Mouse (Mus musculus): ENCODE measurements around the gene Pik3r5. TPM values are rescaled to one million over a fixed set of nuclear protein-coding genes. Genes with fewer than 3 reads are reported as not detected.

Pik3r5 gene
- polyA plus RNA-seq, 1 experiment from 2014 or later: 1.5 TPM

DNA sequence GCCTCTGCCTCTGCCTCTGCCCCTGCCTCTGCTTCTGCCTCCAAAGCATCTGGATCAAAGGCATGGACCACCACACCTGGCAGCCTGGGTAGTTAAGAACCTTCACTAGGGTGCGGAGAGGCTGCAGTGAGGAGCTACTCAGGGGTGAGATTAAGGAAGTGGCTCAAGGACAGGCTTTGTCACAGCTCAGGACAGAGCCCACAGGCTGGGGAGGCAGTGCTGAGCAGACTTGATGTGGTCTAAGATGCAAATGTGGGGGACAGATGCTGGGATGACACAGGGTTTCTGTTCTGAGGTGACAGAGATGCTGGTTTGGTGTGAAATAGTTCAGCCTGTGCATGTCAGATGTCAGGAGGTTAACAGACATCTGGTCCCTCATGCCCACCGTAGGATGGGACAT lies 70.5 kb downstream of the Pik3r5 start:
- H3K4me3 ChIP-seq: no peak overlapping the region
- whole genome bisulfite sequencing: 79% methylated on average over 2 of the region's 2 CpGs
- no peaks in the 10 kb centered on the region for H3K36me3 ChIP-seq
- H3K27me3 ChIP-seq (ENCODE audit: low read depth, poor library complexity, severe bottlenecking): no peaks in the 10 kb centered on the region
- H3K9me3 ChIP-seq (replicated peaks): no peaks in the 10 kb centered on the region
- DNase-seq (ENCODE audit: low spot score): no peak
- H3K4me1 ChIP-seq: peaks cover 6% of the 10 kb centered on the region; the same call in 1 of the 2 replicates
- H3K27ac ChIP-seq: no peak overlapping the region

DNA sequence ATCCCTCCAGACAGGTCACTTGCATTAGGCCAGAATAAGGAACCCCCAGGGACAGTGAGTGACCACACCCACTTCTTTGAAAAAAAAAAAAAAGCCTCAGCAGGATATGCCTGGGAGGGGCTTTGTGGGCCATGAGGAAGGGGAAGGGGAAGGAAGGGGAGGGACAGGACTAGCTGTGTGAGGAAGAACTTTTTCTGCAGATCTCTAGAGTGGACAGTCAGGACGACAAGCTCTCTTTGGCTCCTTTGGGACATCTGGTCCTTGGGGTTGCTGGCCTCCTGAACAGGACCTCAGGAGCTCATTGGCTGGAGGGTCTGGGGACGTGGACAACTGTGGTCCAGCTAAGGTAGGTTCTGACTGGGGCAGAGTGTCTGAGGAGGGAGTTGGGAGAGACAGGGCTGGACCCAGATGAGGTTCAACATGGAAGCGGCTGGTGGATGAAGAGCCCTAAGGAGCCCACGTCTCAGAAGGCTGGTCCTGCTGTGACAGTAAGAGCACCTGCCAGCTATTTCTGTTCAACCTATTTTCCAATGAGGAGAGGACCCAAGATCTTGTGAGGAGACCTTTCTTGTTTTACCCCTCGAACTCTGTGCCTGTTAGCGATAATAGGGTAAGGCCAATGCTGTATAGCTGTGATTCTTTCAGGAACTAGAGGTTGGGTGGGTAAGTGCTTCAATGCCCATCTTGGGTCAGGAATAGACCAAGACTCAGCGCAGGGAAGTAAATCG lies 71.1 kb downstream of the Pik3r5 start, which contains the start of gene Pik3r6:
Gene Pik3r6, plus strand, starts transcription at position 118 of the 728 bp plus-strand sequence.
- WGBS: 89% methylated on average over 8 of the region's 8 CpGs
- no peaks in the 10 kb centered on the region for H3K36me3 ChIP-seq
- H3K9me3 ChIP-seq (replicated peaks): no peaks in the 10 kb centered on the region
- H3K27ac ChIP-seq: no peak within 1 kb of the TSS
- peaks cover 6% of the 10 kb centered on the region; the same call in 1 of the 2 replicates for H3K4me1 ChIP-seq
- no peaks in the 10 kb centered on the region for H3K27me3 ChIP-seq (ENCODE audit: low read depth, poor library complexity, severe bottlenecking)
- no peak for DNase-seq (ENCODE audit: low spot score)
- 0 out of 2 replicates have a peak within 1 kb of the TSS, but pooled peaks have one; percentile 6 for H3K4me3 ChIP-seq

DNA sequence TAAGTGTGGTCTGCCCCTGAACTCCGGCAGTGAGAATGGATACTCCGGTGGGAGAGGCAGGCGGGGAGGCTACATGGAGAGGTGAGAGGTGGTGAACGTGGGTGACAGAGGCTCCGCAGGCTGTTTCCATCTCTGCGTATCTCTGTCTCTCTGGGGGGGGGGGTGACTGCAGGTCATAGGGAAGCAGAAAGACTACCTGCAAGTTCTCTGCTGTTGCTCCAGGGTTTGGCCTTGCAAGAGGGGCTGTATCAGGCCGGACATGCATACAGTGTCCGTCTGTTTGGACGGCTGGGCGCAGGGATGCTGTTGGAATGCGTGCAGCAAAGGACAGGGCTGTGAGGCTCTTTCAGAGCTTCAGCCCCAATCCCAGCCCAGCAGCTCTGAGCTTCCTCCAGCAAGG lies 73.0 kb downstream of the Pik3r5 start:
- Histone ChIP-seq H3K4me3 (no peak overlapping the region), H3K27ac (no peak overlapping the region), H3K27me3 (ENCODE audit: low read depth, poor library complexity, severe bottlenecking) (no peaks in the 10 kb centered on the region), H3K36me3 (no peaks in the 10 kb centered on the region), H3K4me1 (no peaks in the 10 kb centered on the region), H3K9me3 (replicated peaks) (no peaks in the 10 kb centered on the region)
- WGBS: 86% methylated on average over 11 of the region's 11 CpGs
- DNase-seq (ENCODE audit: low spot score): no peak

DNA sequence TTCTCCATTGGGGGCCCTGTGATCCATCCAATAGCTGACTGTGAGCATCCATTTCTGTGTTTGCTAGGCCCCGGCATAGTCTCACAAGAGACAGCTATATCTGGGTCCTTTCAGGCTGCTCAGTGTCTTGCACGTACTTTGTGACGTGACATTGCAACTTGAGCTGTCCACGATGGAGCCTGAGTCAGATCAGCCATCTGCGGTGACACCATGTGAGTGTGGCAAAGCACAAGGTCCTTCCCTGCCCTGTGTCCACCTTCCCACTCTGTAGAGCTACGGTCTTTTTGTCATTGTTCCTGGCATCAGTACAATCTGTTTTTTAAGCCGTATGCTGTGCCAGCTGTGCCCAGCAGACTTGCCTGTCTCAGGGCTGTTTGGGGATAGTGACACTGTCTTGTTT lies 75.3 kb downstream of the Pik3r5 start:
- Histone ChIP-seq H3K9me3 (replicated peaks) (no peaks in the 10 kb centered on the region), H3K4me1 (no peaks in the 10 kb centered on the region), H3K4me3 (no peak overlapping the region), H3K36me3 (no peaks in the 10 kb centered on the region), H3K27me3 (ENCODE audit: low read depth, poor library complexity, severe bottlenecking) (no peaks in the 10 kb centered on the region), H3K27ac (no peak overlapping the region)
- DNase-seq (ENCODE audit: low spot score): no peak
- WGBS: 92% methylated on average over 7 of the region's 7 CpGs

DNA sequence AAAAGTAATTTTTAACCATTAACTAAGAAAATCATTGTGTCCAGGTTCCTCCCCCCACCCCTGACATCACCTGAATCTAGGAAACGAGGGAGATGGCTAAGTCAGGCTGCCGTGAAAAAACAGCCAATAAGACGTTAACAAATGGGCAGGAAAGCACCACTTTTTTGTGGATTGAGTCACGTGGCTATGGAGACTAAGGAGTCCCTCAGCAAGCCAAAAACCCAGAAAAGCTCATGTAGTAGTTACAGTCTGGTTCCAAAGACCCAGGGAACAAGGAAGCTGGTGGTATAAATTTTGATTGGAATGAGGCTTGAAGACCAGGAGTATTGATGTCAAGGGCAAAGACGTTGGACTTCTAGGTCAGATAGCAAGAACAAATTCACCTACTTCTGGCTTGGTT lies 76.7 kb downstream of the Pik3r5 start:
- Histone ChIP-seq H3K27me3 (ENCODE audit: low read depth, poor library complexity, severe bottlenecking) (no peaks in the 10 kb centered on the region), H3K4me3 (no peak overlapping the region), H3K36me3 (no peaks in the 10 kb centered on the region), H3K9me3 (replicated peaks) (no peaks in the 10 kb centered on the region), H3K4me1 (no peaks in the 10 kb centered on the region), H3K27ac (no peak overlapping the region)
- WGBS: 75% methylated on average over 5 of the region's 5 CpGs
- no peak for DNase-seq (ENCODE audit: low spot score)

DNA sequence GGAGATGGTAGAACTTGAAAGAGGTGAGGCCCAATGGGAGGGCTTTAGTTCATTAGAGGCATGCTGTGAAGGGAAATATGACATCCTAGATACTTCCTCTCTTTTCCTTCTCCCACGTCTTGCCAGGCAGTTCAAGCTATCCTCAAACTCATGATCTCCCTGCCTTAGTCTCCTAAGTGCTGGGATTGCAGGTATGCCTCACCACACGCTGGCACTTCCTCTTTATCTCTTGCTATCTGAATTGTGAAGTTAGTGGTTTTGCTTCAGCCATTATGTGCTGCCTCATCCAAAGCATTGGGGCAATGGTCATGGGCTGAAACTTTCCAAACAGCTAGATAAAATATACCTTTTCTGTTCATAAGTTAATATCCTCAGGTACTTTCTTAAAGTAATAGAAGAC lies 77.3 kb downstream of the Pik3r5 start:
- Histone ChIP-seq H3K27me3 (ENCODE audit: low read depth, poor library complexity, severe bottlenecking) (no peaks in the 10 kb centered on the region), H3K27ac (no peak overlapping the region), H3K4me1 (0 out of 2 replicates have a peak, but pooled peaks cover 4% of the 10 kb centered on the region), H3K4me3 (no peak overlapping the region), H3K9me3 (replicated peaks) (no peaks in the 10 kb centered on the region), H3K36me3 (no peaks in the 10 kb centered on the region)
- DNase-seq (ENCODE audit: low spot score): no peak
- WGBS: 69% methylated on average over 2 of the region's 2 CpGs

DNA sequence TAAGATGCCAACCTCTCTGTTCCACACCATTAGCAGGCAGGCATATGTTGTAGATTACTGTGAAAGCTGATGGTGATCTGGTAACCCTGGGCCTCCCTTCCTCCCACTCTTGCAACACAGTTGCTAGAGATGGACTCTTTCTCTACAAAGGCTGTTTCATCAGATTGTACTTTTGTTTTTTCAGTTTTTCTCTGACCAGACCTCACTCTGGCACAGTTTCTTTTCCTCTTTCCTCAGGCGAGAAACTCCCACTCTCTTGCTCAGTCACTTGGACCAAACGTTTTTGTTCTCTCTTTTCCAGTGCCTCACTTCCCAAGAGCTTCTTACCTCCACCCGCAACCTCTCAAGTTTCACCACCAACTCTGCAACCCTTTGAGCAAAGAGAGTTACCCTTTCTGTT lies 82.0 kb downstream of the Pik3r5 start:
- 0 out of 2 replicates have a peak, but pooled peaks cover 5% of the 10 kb centered on the region for H3K4me1 ChIP-seq
- WGBS: 50% methylated on average over 3 of the region's 3 CpGs
- H3K36me3 ChIP-seq: no peaks in the 10 kb centered on the region
- no peaks in the 10 kb centered on the region for H3K9me3 ChIP-seq (replicated peaks)
- no peak for DNase-seq (ENCODE audit: low spot score)
- H3K4me3 ChIP-seq: no peak overlapping the region
- H3K27ac ChIP-seq: no peak overlapping the region
- H3K27me3 ChIP-seq (ENCODE audit: low read depth, poor library complexity, severe bottlenecking): no peaks in the 10 kb centered on the region

DNA sequence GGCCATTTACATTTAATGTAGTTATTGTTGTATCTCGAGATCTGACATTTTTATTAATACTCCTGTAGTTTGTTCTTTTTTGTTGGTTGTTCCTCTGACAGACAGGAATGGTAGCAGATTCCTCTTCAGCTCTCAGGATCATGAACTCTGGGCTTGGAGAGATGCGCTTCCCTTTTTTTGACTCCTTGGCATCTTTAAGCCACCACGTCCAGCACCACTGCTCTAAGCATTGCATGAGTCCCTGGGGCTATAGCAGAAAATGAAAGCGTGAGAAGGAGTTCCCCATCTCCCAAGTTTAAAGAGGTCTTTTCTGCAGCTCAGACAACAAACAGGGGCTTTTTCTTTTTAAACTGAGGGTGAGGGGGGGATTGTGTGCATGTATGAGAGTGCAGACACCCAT lies 87.4 kb downstream of the Pik3r5 start:
- DNase-seq (ENCODE audit: low spot score): no peak
- 94% methylated on average over 4 of the region's 4 CpGs for WGBS
- Histone ChIP-seq H3K36me3 (no peaks in the 10 kb centered on the region), H3K4me3 (no peak overlapping the region), H3K4me1 (no peaks in the 10 kb centered on the region; the same call in 1 of the 2 replicates), H3K27ac (no peak overlapping the region), H3K9me3 (replicated peaks) (no peaks in the 10 kb centered on the region), H3K27me3 (ENCODE audit: low read depth, poor library complexity, severe bottlenecking) (no peaks in the 10 kb centered on the region)

DNA sequence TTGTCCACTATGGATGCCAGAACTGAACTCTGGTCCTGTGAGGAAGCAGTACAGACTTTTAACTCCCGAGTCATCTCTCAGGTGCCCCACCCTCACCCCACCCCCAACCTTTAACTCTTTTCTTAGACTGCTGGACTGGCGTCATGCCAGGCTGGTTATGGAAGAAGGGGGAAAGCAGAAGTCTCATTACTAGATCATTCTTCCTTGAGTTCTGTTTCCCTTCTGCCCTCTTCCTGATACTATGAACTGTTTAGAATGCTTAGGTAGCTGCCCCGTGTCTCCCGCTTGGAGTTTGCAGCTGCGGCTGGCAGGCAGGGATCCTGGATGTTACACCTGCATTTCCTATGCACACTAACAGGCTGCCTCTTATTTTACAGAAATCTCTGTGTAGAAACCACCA lies 87.9 kb downstream of the Pik3r5 start:
- Histone ChIP-seq H3K4me3 (no peak overlapping the region), H3K27me3 (ENCODE audit: low read depth, poor library complexity, severe bottlenecking) (no peaks in the 10 kb centered on the region), H3K27ac (no peak overlapping the region), H3K4me1 (no peaks in the 10 kb centered on the region; the same call in 1 of the 2 replicates), H3K9me3 (replicated peaks) (no peaks in the 10 kb centered on the region), H3K36me3 (no peaks in the 10 kb centered on the region)
- 95% methylated on average over 5 of the region's 5 CpGs for WGBS
- no peak for DNase-seq (ENCODE audit: low spot score)

DNA sequence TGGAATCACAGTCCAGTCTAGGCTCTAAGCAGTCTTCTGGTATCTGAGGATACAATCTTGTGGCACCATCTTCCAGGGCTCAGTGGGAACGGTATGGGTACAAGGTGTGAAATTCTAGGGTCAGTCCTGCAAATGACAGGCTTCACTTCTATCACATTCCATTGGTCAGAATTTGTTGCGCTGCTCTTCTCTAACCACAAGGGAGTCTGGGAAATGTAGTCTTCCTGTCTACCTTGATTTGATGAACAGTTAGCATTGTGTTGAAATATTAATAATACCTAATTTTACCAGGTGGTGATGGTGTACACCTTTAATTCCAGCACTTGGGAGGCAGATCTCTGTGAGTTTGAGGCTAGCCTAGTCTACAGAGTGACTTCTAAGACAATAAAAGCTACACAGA lies 88.5 kb downstream of the Pik3r5 start:
- Histone ChIP-seq H3K9me3 (replicated peaks) (no peaks in the 10 kb centered on the region), H3K4me1 (no peaks in the 10 kb centered on the region; the same call in 1 of the 2 replicates), H3K36me3 (no peaks in the 10 kb centered on the region), H3K4me3 (no peak overlapping the region), H3K27ac (no peak overlapping the region), H3K27me3 (ENCODE audit: low read depth, poor library complexity, severe bottlenecking) (no peaks in the 10 kb centered on the region)
- WGBS: 88% methylated on average over 2 of the region's 2 CpGs
- no peak for DNase-seq (ENCODE audit: low spot score)

DNA sequence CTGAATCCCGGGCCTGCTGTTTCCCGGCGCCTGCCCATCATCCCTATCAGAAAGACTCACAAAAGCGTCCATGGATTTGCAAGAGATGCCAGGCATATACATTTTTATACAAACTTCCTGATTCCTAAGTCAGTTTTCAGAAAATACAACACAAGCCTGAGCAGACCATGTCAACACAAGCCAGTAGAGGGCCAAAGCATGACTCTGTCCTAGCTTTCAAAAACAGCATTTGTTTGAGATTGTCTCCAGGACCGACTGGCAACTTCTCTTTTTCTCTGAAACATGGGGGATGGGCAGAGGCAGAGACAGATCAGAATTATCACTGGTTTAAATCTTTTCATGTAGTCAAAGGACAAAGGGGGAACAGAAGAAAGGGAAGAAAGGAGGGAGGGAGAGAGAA lies 89.4 kb downstream of the Pik3r5 start:
- Histone ChIP-seq H3K36me3 (no peaks in the 10 kb centered on the region), H3K27ac (no peak overlapping the region), H3K9me3 (replicated peaks) (no peaks in the 10 kb centered on the region), H3K4me1 (no peaks in the 10 kb centered on the region; the same call in 1 of the 2 replicates), H3K27me3 (ENCODE audit: low read depth, poor library complexity, severe bottlenecking) (no peaks in the 10 kb centered on the region), H3K4me3 (no peak overlapping the region)
- 85% methylated on average over 5 of the region's 5 CpGs for WGBS
- no peak for DNase-seq (ENCODE audit: low spot score)

DNA sequence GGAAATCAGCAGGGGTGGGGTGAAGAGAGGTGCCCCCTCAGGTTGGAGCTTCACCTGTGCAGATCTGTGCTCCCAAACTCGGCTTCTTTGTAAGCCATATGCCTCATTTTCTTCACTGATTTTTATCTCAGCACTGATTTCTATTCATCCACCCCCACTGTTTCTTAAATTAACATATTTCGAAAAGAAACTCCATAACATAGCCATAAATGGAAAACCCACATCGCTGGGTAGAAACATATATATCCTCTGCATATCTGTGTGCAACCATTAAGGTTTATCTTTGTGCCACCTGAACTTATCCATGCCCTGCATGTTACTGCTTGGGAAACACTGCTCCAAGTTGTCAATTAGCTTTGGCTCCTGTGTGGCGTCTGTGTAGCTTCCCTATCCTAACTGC lies 94.5 kb downstream of the Pik3r5 start:
- Histone ChIP-seq H3K9me3 (replicated peaks) (no peaks in the 10 kb centered on the region), H3K4me1 (peaks cover 3% of the 10 kb centered on the region), H3K27ac (no peak overlapping the region), H3K27me3 (ENCODE audit: low read depth, poor library complexity, severe bottlenecking) (peaks cover 11% of the 10 kb centered on the region; the same call in 1 of the 2 replicates), H3K36me3 (no peaks in the 10 kb centered on the region), H3K4me3 (no peak overlapping the region)
- WGBS: 78% methylated on average over 4 of the region's 4 CpGs
- no peak for DNase-seq (ENCODE audit: low spot score)

DNA sequence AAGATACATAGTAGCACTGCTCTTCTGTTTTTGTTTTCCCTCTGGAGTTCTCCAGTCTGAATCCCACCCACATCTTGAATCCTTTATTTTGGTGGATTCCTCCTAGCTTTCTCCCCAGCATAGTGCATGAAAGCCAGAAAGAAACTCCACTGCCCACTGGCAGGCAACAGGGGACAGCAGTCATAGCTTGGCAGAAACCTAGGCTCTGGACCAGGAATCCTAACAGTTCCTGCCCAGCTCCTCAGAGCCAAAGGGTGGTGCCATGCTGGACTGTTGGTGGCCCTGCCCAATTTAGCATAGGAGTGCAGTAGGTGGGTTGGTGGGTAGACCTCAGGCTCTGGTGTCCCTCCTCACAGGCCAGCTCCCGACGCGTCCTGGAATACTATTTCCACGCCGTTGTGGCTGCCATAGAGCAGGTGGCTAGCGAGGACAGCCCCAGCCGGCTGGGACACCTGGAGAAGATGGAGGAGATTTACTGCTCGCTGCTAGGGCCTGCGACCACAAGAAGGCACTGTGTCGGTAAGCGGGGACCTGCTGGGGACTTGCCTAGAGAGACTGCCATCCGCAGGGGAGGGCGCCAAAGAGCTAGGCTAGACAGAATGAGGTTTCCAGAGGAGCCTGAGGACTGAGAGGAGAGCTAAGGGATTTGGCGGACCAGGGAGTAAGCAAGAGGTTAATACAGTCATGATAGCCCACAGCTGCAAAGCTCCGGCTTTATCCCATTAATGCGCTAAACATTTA lies 99.3 kb downstream of the Pik3r5 start:
- 23% methylated on average over 16 of the region's 16 CpGs for WGBS

More for the DNA sequence above, 99.3 kb downstream of the Pik3r5 start:
- Histone ChIP-seq H3K27me3 (ENCODE audit: low read depth, poor library complexity, severe bottlenecking) (peaks cover 17% of the 10 kb centered on the region; the same call in 1 of the 2 replicates), H3K27ac (no peak overlapping the region), H3K4me3 (no peak overlapping the region), H3K4me1 (peaks cover 5% of the 10 kb centered on the region; the same call in 1 of the 2 replicates), H3K9me3 (replicated peaks) (no peaks in the 10 kb centered on the region), H3K36me3 (no peaks in the 10 kb centered on the region)
- DNase-seq (ENCODE audit: low spot score): peak; percentile 46
